Mouse (Mus musculus): Measurements from ENCODE around the gene Atp6v1g2.

DNA sequence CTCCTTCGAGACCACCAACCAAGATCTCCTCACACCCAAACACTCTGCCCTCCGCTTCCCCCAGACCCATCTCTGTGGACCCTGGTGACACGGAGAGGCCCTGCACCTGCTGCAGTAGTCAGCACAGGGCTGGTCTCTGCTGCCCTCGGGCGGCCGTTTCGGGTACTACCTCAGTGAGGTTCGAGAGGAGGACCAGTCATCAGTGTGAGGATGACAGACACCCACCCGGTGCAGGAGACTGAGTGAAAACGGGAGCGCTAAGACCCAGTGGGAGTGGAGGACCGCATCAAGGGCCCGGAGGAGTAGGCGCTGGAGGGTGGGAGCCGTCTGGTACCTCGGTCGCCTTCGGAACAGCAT is 2.9 kb downstream of the Atp6v1g2 start:
- TF ChIP-seq ZC3H11A (IDR thresholded peaks at IDR 0.05; ENCODE audit: borderline replicate concordance, low read depth, low read length) (peak; percentile 49; the same call in 1 of the 2 replicates), HCFC1 (IDR thresholded peaks at IDR 0.05; ENCODE audit: borderline replicate concordance, insufficient read depth, low read length) (0 out of 2 replicates have a peak, but pooled peaks have one; percentile 37)
